Mouse (Mus musculus) kidney, postnatal 25 days (tissue): ENCODE data around the gene Napb.
"Not testable (repeated sequence)": the region's sequence is repeated elsewhere in the genome, so short reads cannot be mapped to it uniquely, and the experiment has no call there.

Experiments
- DNase-seq, 2 experiments: peaks; one replicate each; pipeline ENCODE4 v3.0.0; 2021; ENCODE audit warnings: mixed read lengths in 2 of 2

Napb gene

DNA sequence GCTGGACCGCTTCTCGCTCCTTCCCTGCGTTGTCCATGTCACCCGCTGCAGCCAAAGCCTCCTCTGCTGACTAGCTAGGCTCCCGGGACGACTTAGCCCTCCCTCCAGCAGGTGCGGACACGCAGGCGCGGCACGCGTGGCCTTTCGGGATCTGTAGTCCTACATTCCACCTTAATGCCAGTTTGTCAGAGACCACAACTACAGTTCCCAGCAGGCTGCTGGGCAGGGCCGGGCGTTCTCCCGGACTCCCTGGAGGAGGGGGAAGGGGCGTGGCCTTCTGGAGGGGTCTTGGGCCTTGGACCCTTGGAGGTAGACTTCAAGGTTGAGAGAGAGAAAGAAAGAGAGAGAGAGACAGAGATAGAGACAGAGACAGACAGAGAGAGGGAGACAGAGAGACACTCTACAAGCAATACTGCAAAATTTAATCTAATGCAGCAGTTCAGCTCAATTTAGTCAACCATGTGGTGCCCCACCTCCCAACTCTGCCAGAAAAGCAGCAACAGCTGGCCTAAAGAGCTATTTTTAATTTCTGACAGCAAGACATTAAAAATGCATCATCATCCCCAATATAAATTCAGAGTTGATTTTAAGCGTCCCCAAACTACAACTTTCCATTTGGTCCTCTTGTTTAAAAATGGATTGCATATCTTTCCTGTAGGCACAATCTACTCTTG is at the start of gene Napb:
Gene Napb, minus strand, starts transcription at position 141 of the 674 bp plus-strand sequence.
- DNase-seq: peak; percentile 95 to 97

GRCm38 (mm10) chr2:148781709-148782108 is 49.4 kb upstream of the Napb start, which contains the start of gene 8030411F24Rik:
8030411F24Rik (plus strand) TSS chr2:148782009.
- no peak for DNase-seq

DNA sequence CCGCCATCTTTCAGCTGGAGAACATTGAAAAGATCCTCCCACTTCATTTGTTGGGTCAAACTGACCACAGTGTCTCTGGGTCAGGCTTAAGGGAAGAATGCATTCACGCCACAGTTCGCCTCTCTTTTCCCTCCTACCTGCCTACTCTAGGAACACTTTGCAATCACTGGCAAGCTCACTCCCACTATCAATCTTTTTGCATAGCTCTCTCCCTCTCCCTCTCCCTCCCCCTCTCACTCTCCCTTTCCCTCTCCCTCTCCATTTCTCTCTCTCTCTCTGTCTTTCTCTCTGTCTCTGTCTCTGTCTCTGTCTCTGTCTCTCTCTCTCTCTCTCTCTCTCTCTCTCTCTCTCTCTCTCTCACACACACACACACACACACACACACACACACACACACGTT is 39.1 kb upstream of the Napb start, which contains the start of gene Cst11:
Gene Cst11, minus strand, starts transcription at position 101 of the 400 bp plus-strand sequence.
- DNase-seq: not testable (repeated sequence)

GRCm38 (mm10) chr2:148763648-148764388 is 31.6 kb upstream of the Napb start:
- no peak for DNase-seq

GRCm38 (mm10) chr2:148754310-148754846 is 22.1 kb upstream of the Napb start:
- no peak for DNase-seq

DNA sequence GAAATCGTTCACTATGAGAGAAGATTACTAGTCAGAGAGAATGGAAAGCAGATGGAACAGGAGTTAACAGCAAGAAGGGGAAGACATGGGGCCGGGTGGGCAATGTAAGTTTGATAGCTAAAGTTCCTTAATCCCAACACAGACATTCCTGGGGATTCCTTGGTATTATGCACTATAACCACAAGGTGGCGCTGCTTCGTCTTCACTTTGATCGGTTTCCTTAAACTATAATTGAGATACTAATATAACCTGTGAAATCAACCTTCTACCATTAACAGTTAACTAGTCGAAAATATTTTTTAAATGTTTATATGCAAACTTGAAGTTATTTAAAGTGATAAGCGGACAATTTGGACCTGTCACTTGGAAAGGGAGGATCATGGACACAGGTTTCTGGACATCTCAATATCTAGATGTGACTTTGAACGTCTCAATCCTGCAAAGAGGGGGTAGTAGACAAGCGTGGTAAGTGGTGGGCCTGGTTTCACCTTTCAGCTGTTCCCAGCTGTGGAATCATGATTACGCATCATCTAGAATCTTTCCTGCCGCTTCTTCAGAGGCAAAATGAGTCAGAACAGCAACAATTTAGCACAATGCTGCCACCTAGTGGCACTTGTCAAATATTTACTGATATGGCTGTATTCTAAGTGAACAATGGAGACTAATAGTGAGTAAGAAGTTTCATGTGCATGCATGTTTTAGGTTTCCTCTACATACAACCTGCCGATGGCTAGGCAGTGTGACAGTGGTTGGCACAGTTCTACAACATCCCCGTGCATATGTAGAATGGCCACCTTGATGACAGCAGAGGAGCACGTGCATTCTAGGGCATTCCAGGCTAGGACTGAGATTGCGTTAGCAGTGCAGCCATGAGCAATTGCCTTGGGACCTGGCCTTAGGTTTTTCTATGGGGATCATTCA is 19.9 kb upstream of the Napb start:
- DNase-seq: peak; percentile 53 to 79

DNA sequence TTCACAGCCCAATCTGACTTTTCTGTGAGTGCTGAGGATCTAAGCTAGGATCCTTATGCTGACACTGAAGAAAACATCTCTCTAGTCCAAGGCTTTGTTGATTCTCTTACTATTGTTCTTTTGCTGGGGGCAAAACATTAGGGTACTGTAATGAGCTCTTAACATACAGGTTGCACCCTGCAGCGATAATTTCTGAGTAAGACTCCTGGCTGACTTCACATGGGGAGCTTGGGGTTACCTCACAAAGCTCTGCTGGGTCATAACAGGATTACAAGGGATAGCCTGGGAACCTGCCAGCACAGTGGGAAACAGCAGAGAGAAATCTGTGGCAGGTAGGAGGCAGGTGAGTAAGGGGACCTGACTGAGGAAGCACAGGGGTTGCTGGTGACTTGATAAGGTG is 17.8 kb upstream of the Napb start, which contains the start of gene Cstl1:
Gene Cstl1, plus strand, starts transcription at position 301 of the 400 bp plus-strand sequence.
- DNase-seq: no peak

DNA sequence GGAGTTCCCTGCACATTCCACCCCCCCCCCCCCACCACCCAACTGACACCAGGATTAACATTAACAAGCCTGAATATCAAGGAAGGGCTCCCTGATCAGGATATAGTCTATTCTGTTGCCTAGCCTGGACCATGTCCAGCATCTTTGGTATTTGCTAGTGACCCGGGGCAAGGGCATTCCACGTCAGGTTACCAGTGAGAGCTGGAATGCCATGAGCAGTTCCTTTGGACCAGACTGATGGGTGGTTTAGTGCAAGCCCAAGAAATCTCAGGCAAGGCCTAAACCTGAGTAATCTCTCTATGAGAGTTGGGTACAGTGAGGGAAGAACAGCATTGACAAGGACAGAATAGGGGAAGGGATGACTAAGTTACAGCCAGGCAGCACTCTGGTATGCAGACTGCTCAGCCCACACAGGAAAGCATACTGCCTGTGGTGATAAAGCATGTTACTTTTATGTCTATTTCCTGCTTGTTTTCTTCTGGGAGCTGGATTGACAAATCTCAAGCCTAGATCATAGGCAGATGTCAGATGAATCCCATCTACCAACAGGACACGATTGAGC is 11.7 kb upstream of the Napb start:
- peak; percentile 38 to 54 for DNase-seq

GRCm38 (mm10) chr2:148743001-148743400 is 10.7 kb upstream of the Napb start:
- DNase-seq: peak in 1 of 2 experiments; percentile 39

- peak; percentile 14 to 42 for DNase-seq
These were observed 497 bp downstream of the Napb start for GRCm38 (mm10) chr2:148731614-148732326.

- DNase-seq: no peak
These were observed 12.8 kb downstream of the Napb start for GRCm38 (mm10) chr2:148719271-148719995.

- peak; percentile 23 to 68 for DNase-seq
These were observed 15.2 kb downstream of the Napb start for GRCm38 (mm10) chr2:148717072-148717471.

- DNase-seq: no peak
These were observed 19.9 kb downstream of the Napb start for GRCm38 (mm10) chr2:148712326-148712725.

- DNase-seq: no peak
These were observed 25.1 kb downstream of the Napb start for GRCm38 (mm10) chr2:148707202-148707530.

DNA sequence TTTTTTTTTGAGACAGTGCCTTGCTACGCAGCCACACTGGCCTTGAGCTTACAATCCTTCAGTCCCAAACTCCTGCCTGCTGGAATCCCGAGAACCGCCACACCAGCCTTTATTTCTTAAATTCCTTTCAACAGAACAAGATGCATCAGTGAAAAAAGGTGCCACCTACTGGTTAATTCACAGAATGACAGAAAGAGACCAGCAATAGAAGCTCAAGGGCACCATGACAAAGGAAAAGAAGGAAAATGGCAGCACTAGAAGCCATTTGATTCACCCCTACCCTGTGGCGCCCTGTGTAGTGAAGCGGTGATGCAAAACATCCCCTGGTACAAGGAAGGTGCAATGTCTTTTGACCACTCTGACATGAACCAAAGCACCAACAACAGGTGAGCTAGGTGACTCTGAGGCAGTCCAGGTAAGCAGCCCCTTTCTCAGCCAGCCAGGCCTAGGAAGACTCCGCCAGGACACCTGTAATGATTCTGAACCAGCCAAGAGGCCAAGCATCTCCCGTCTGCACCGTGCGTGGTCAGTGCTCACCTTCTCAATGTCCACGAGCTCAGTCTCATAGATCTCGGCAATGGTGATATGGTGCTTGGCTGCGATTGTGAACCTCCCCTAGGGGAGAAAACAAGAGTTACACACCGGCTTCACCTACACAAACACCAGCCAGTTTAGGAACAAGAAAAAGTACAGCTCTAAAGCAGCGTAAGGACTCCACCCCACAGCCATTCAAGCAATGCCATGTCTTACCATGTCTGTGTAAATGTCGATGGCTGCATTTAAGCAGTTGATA is 25.7 kb downstream of the Napb start:
- no peak for DNase-seq

DNA sequence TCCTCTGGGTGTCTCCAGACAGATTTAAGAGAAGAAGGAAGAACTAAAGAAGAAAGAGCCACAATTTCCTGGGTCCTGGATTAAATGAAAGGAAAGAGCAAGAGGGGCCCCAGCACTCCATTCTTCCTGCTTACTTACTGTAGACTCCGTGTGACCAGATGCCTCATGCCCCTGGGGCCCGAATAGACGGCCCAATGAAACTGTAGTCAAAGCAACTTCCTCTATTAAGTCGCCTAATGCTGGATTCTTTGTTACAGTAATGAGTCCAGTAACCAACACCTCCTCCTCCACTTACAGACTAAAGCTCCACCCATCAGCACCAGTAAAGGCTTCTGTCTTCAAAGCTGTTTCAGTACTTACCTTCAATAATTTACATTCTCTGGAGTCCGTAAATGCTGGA is 33.7 kb downstream of the Napb start:
- no peak for DNase-seq

DNA sequence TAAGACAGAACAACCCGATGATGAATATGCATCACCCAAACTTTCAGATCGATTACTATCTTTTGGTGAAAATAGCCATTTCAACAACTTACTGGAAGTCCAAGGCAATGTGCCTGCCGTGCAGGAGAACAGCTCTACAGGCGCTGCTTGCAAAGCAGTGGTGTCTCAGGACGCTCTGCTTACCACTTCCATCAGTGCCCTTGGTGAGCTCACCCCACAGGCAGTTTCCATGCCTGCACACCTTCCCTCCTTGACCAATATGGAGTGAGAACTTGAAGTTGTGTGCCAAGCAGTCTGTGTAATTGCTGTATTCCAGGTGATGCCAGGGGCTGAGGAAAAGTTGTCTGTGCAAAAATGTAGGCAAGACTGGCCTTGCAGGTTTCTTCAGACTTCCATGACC is 41.5 kb downstream of the Napb start:
- no peak for DNase-seq

- DNase-seq: no peak
These were observed 42.0 kb downstream of the Napb start for GRCm38 (mm10) chr2:148690291-148690690.

GRCm38 (mm10) chr2:148689444-148690140 is 42.7 kb downstream of the Napb start:
- DNase-seq: no peak
